Mouse (Mus musculus): Measurements from ENCODE around the gene Ccn2. TPM values are rescaled to one million over a fixed set of nuclear protein-coding genes. Genes with fewer than 3 reads are reported as not detected.
A peak's percentile ranks its signal among the peaks of the same experiment; 100 is the strongest.

The Ccn2 gene
- polyA plus RNA-seq, 1 experiment from 2014 or later, result 4.2 TPM

GRCm38 (mm10) chr10:24596003-24596868 lies 994 bp downstream of the Ccn2 start:
- DNase-seq (ENCODE audit: low spot score), result peak; percentile 59
- ATAC-seq (replicated peaks; ENCODE audit: low FRiP score), result peak; percentile 44; the same call in 1 of the 2 replicates
- Histone ChIP-seq H3K4me2 (ENCODE audit: low read depth, low read length, severe bottlenecking) (peak overlapping the region; percentile 65), H3K4me1 (replicated peaks; ENCODE audit: control insufficient read depth, insufficient read depth, low read length) (no peaks in the 10 kb centered on the region; the same call in 1 of the 2 replicates), H3K9me3 (ENCODE audit: control insufficient read depth, low read length) (no peaks in the 10 kb centered on the region), H3K4me3 (ENCODE audit: low read depth, low read length) (peak overlapping the region; percentile 50), H3K27me3 (ENCODE audit: control insufficient read depth, insufficient read depth, low read length) (no peaks in the 10 kb centered on the region), H3K36me3 (ENCODE audit: control insufficient read depth, insufficient read depth, low read length) (no peaks in the 10 kb centered on the region), H3K9ac (ENCODE audit: low read length) (peak overlapping the region; percentile 51), H3K27ac (ENCODE audit: low read depth, low read length) (0 out of 2 replicates have a peak overlapping the region, but pooled peaks have one; percentile 31)
- WGBS, result 17% methylated on average over 31 of the region's 31 CpGs

GRCm38 (mm10) chr10:24596869-24597339 lies 1.7 kb downstream of the Ccn2 start:
- Histone ChIP-seq H3K4me3 (ENCODE audit: low read depth, low read length) (no peak overlapping the region), H3K9me3 (ENCODE audit: control insufficient read depth, low read length) (no peaks in the 10 kb centered on the region), H3K27me3 (ENCODE audit: control insufficient read depth, insufficient read depth, low read length) (no peaks in the 10 kb centered on the region), H3K4me1 (replicated peaks; ENCODE audit: control insufficient read depth, insufficient read depth, low read length) (no peaks in the 10 kb centered on the region; the same call in 1 of the 2 replicates), H3K27ac (ENCODE audit: low read depth, low read length) (no peak overlapping the region), H3K36me3 (ENCODE audit: control insufficient read depth, insufficient read depth, low read length) (no peaks in the 10 kb centered on the region), H3K4me2 (ENCODE audit: low read depth, low read length, severe bottlenecking) (peak overlapping the region; percentile 65; the same call in 1 of the 2 replicates), H3K9ac (ENCODE audit: low read length) (no peak overlapping the region)
- ATAC-seq (replicated peaks; ENCODE audit: low FRiP score) (no peak), DNase-seq (ENCODE audit: low spot score) (no peak)
- WGBS, result 62% methylated on average over 7 of the region's 7 CpGs

GRCm38 (mm10) chr10:24597789-24598188 lies 2.5 kb downstream of the Ccn2 start:
- Histone ChIP-seq H3K27me3 (ENCODE audit: control insufficient read depth, insufficient read depth, low read length) (no peaks in the 10 kb centered on the region), H3K4me2 (ENCODE audit: low read depth, low read length, severe bottlenecking) (no peak overlapping the region), H3K4me3 (ENCODE audit: low read depth, low read length) (no peak overlapping the region), H3K4me1 (replicated peaks; ENCODE audit: control insufficient read depth, insufficient read depth, low read length) (no peaks in the 10 kb centered on the region; the same call in 1 of the 2 replicates), H3K36me3 (ENCODE audit: control insufficient read depth, insufficient read depth, low read length) (no peaks in the 10 kb centered on the region), H3K9me3 (ENCODE audit: control insufficient read depth, low read length) (no peaks in the 10 kb centered on the region), H3K9ac (ENCODE audit: low read length) (no peak overlapping the region), H3K27ac (ENCODE audit: low read depth, low read length) (no peak overlapping the region)
- 88% methylated on average over 4 of the region's 4 CpGs for WGBS
- no peak for DNase-seq (ENCODE audit: low spot score)
- no peak for ATAC-seq (replicated peaks; ENCODE audit: low FRiP score)

GRCm38 (mm10) chr10:24598693-24599092 lies 3.5 kb downstream of the Ccn2 start:
- DNase-seq (ENCODE audit: low spot score) (no peak), ATAC-seq (replicated peaks; ENCODE audit: low FRiP score) (no peak)
- WGBS, result 92% methylated on average over 6 of the region's 6 CpGs
- H3K27me3 ChIP-seq (ENCODE audit: control insufficient read depth, insufficient read depth, low read length), result no peaks in the 10 kb centered on the region
- H3K9ac ChIP-seq (ENCODE audit: low read length), result no peak overlapping the region
- no peaks in the 10 kb centered on the region for H3K36me3 ChIP-seq (ENCODE audit: control insufficient read depth, insufficient read depth, low read length)
- no peak overlapping the region for H3K27ac ChIP-seq (ENCODE audit: low read depth, low read length)
- H3K4me3 ChIP-seq (ENCODE audit: low read depth, low read length), result no peak overlapping the region
- no peaks in the 10 kb centered on the region; the same call in 1 of the 2 replicates for H3K4me1 ChIP-seq (replicated peaks; ENCODE audit: control insufficient read depth, insufficient read depth, low read length)
- H3K9me3 ChIP-seq (ENCODE audit: control insufficient read depth, low read length), result no peaks in the 10 kb centered on the region
- no peak overlapping the region for H3K4me2 ChIP-seq (ENCODE audit: low read depth, low read length, severe bottlenecking)

- no peak overlapping the region for H3K4me3 ChIP-seq (ENCODE audit: low read depth, low read length)
- 89% methylated on average over 5 of the region's 5 CpGs for WGBS
- H3K4me2 ChIP-seq (ENCODE audit: low read depth, low read length, severe bottlenecking), result no peak overlapping the region
- H3K4me1 ChIP-seq (replicated peaks; ENCODE audit: control insufficient read depth, insufficient read depth, low read length), result no peaks in the 10 kb centered on the region; the same call in 1 of the 2 replicates
- DNase-seq (ENCODE audit: low spot score), result no peak
- no peak overlapping the region for H3K9ac ChIP-seq (ENCODE audit: low read length)
- no peaks in the 10 kb centered on the region for H3K36me3 ChIP-seq (ENCODE audit: control insufficient read depth, insufficient read depth, low read length)
- H3K9me3 ChIP-seq (ENCODE audit: control insufficient read depth, low read length), result no peaks in the 10 kb centered on the region
- ATAC-seq (replicated peaks; ENCODE audit: low FRiP score), result no peak
- no peaks in the 10 kb centered on the region for H3K27me3 ChIP-seq (ENCODE audit: control insufficient read depth, insufficient read depth, low read length)
- no peak overlapping the region for H3K27ac ChIP-seq (ENCODE audit: low read depth, low read length)
These were observed 4.6 kb downstream of the Ccn2 start for GRCm38 (mm10) chr10:24599802-24600201.

- Histone ChIP-seq H3K27me3 (ENCODE audit: control insufficient read depth, insufficient read depth, low read length) (no peaks in the 10 kb centered on the region), H3K9ac (ENCODE audit: low read length) (no peak overlapping the region), H3K36me3 (ENCODE audit: control insufficient read depth, insufficient read depth, low read length) (no peaks in the 10 kb centered on the region), H3K27ac (ENCODE audit: low read depth, low read length) (no peak overlapping the region), H3K4me1 (replicated peaks; ENCODE audit: control insufficient read depth, insufficient read depth, low read length) (no peaks in the 10 kb centered on the region), H3K4me3 (ENCODE audit: low read depth, low read length) (no peak overlapping the region), H3K9me3 (ENCODE audit: control insufficient read depth, low read length) (no peaks in the 10 kb centered on the region), H3K4me2 (ENCODE audit: low read depth, low read length, severe bottlenecking) (no peak overlapping the region)
- WGBS, result 88% methylated on average over 2 of the region's 2 CpGs
- no peak for DNase-seq (ENCODE audit: low spot score)
- ATAC-seq (replicated peaks; ENCODE audit: low FRiP score), result no peak
These were observed 7.8 kb downstream of the Ccn2 start for GRCm38 (mm10) chr10:24603035-24603434.

GRCm38 (mm10) chr10:24603727-24604126 lies 8.5 kb downstream of the Ccn2 start:
- Histone ChIP-seq H3K4me3 (ENCODE audit: low read depth, low read length) (no peak overlapping the region), H3K9me3 (ENCODE audit: control insufficient read depth, low read length) (no peaks in the 10 kb centered on the region), H3K27ac (ENCODE audit: low read depth, low read length) (no peak overlapping the region), H3K9ac (ENCODE audit: low read length) (no peak overlapping the region), H3K4me2 (ENCODE audit: low read depth, low read length, severe bottlenecking) (no peak overlapping the region), H3K27me3 (ENCODE audit: control insufficient read depth, insufficient read depth, low read length) (no peaks in the 10 kb centered on the region), H3K4me1 (replicated peaks; ENCODE audit: control insufficient read depth, insufficient read depth, low read length) (no peaks in the 10 kb centered on the region), H3K36me3 (ENCODE audit: control insufficient read depth, insufficient read depth, low read length) (no peaks in the 10 kb centered on the region)
- ATAC-seq (replicated peaks; ENCODE audit: low FRiP score) (no peak), DNase-seq (ENCODE audit: low spot score) (no peak)

- H3K4me1 ChIP-seq (replicated peaks; ENCODE audit: control insufficient read depth, insufficient read depth, low read length), result no peaks in the 10 kb centered on the region
- WGBS, result 87% methylated on average over 3 of the region's 3 CpGs
- no peaks in the 10 kb centered on the region for H3K27me3 ChIP-seq (ENCODE audit: control insufficient read depth, insufficient read depth, low read length)
- no peak overlapping the region for H3K27ac ChIP-seq (ENCODE audit: low read depth, low read length)
- no peak overlapping the region for H3K4me3 ChIP-seq (ENCODE audit: low read depth, low read length)
- ATAC-seq (replicated peaks; ENCODE audit: low FRiP score), result no peak
- H3K9ac ChIP-seq (ENCODE audit: low read length), result no peak overlapping the region
- H3K9me3 ChIP-seq (ENCODE audit: control insufficient read depth, low read length), result no peaks in the 10 kb centered on the region
- no peak for DNase-seq (ENCODE audit: low spot score)
- no peaks in the 10 kb centered on the region for H3K36me3 ChIP-seq (ENCODE audit: control insufficient read depth, insufficient read depth, low read length)
- no peak overlapping the region for H3K4me2 ChIP-seq (ENCODE audit: low read depth, low read length, severe bottlenecking)
These were observed 13.9 kb downstream of the Ccn2 start for GRCm38 (mm10) chr10:24609146-24609545.

Data from forebrain, embryonic 11.5 days (tissue).